Mouse (Mus musculus) lung, adult 2 months (tissue): ENCODE measurements around the gene Calr4.

ENCODE experiments used
- CTCF ChIP-seq: fragments of 200-500 bp; IDR thresholded peaks from 2 replicates; pipeline ENCODE4 v1.5.1; 2011; ENCODE audit warnings: mild to moderate bottlenecking, low read length, control low read depth; ENCODE audit not compliant: insufficient read depth
- POLR2A ChIP-seq: fragments of 200-500 bp; IDR thresholded peaks from 2 replicates; pipeline ENCODE4 v1.6.1; 2011; ENCODE audit warnings: low read depth, mild to moderate bottlenecking, control low read depth, low read length, borderline replicate concordance; ENCODE audit errors: extremely low read depth

DNA sequence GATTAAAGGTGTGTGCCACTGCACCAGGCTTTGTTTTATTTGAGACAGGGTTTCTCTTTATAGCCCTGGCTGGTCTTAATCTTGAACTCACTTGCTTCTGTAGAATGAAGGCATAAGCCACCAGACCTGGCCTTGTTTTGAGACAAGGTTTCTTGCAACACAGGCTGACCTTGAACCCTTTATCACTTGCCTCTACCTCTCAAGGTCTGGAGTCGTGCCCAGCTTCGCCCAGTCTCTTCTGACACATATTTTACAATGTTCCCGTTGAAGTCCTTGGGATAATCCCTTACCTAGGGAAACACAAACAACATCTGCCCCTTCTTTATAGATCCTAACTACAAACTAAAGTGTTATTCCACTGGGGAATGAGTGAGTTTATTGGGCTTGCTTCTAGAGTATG, 12.3 kb upstream of the Calr4 start:
- TF ChIP-seq POLR2A (no peak), CTCF (no peak)
